Mouse (Mus musculus) megakaryocyte, adult 5-6 weeks (primary cell): ENCODE results near the gene Dync1li2. TPM values are rescaled to one million over a fixed set of nuclear protein-coding genes. Genes with fewer than 3 reads are reported as not detected.

Source experiments
- ATAC-seq: 2 replicates; pipeline ENCODE4 v1.8.0; 2016; ENCODE audit warnings: mild to moderate bottlenecking, inconsistent platforms; ENCODE audit not compliant: poor library complexity, severe bottlenecking
- total RNA-seq, 2 experiments: library from RNA; stranded (forward) in 1 of 2; stranded (reverse) in 1 of 2; fragments of 153-499, 151-499 nt in 1 of 2; fragments of 221-1000, 200-1000 nt in 1 of 2; gene quantifications; 2 replicates each; pipeline versions ENCODE4 v1.2.3 to v1.2.4; 2015 to 2017

Dync1li2 gene
- total RNA-seq, 2 experiments from 2014 or later, result 18.4 to 58.0 TPM

DNA sequence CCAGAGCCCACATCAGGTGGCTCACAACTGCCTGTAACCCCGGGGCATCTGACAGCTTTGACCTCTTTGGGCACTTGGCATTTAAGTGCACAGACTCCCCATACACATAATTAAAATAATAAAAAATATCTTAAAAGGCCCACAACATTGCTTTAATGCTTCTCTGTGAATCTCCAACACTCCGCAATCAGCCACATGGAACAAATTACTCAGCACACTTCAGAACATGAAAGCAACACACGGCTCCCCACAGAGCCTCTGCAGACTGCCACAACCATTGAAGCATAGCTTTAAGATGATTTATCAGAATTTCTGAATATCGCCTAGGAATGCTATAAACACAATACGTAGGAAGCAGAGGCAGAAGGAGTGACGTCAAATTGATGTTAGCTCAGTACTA is 26.8 kb downstream of the Dync1li2 start:
- ATAC-seq, result no peak

DNA sequence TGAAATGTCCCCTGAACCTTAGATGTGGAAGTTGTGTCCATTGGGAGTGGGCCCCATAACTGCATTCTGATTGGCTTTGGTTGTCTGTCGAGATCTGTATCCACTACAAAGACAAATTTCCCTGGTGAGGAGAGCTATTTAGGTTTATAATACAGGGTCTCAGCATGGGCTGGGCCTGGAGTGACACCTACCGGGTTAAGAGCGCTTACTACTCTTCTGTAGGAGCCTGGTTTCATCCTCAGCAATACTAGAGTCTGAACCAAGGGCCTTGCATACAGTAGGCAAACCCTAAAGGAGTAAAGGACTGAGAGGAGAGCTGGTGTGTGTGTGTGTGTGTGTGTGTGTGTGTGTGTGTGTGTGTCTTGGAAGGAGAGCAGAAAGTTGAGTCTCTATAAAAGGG is 28.6 kb downstream of the Dync1li2 start:
- ATAC-seq, result no peak

- no peak for ATAC-seq
Measured at GRCm38 (mm10) chr8:104413770-104414169, 29.1 kb downstream of the Dync1li2 start.

- ATAC-seq, result no peak
Measured at GRCm38 (mm10) chr8:104412805-104413532, 29.9 kb downstream of the Dync1li2 start.

GRCm38 (mm10) chr8:104411972-104412371 is 30.9 kb downstream of the Dync1li2 start:
- ATAC-seq, result no peak

- ATAC-seq, result no peak
Measured at GRCm38 (mm10) chr8:104411468-104411867, 31.4 kb downstream of the Dync1li2 start.

GRCm38 (mm10) chr8:104410628-104411273 is 32.1 kb downstream of the Dync1li2 start:
- no peak for ATAC-seq

DNA sequence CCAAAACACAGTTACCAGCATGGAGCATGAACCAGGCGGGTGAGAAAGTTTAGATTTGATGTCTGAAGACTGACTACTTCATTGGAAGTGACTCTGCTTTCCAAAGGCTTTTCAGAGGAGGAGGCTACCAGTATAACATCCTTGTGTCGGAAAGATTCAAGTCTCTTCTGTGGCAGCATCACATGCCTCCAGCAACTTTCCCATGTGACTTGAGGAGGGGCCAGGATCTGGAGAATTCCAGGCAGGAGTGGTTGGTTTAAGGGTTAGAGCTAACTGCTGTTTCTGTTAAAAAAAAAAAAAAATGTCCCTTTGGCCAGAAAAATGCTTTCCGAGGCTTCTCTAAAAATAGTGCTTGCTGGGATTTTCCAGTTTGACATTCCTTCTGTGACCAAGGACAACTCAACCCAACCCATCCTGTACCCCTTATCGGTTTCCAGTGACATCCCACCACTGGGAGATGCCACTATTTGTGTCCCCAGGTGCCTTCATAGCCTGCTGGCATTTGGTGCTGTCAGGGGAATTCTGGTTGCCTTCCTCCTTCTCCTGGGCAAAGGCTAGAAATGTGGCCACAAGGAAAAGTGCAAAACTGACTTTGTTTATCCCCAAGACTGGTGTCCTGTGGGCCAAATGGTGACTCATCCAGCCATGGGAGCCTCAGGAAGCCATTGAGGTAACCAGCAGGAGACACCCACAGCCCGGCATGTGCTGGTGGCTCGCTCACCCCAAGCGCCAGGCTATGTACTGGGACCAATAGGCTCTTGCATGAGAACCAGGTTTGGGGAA is 34.3 kb downstream of the Dync1li2 start:
- ATAC-seq, result no peak

DNA sequence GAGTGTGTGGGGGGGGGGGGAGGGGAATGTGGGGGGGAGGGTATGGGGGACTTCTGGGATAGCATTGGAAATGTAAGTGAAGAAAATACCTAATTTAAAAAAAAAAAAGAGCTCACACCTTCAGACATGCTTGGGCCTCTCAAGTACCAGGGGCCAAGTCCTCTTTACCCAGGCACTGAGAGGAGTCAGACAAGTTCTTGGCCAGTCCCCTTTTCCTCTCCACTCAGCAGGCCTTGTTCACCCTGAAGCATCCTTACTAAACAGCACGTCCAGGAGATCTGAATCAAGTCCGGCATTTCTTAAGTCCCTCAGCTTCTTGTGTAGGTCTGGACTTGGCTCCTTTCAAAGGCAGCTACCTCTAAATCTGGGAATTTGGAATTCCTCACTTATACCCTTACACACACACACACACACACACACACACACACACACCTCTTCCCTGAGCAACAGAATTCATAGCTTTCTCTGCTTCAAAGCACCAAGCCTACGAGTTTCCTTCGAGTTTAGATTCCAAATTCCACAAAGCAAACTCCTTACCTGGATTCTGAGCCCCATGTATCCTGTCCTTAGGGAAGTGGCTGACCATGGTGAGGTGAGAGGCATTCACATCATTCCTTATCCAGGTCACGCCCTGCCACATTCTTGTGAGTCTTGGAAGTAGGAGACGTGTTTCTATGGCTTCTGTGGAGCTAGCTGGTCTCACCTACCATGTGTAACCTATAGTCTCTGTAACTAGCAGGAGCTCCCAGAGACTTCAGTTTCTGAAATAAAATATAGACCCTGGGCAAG is 36.3 kb downstream of the Dync1li2 start:
- no peak for ATAC-seq

DNA sequence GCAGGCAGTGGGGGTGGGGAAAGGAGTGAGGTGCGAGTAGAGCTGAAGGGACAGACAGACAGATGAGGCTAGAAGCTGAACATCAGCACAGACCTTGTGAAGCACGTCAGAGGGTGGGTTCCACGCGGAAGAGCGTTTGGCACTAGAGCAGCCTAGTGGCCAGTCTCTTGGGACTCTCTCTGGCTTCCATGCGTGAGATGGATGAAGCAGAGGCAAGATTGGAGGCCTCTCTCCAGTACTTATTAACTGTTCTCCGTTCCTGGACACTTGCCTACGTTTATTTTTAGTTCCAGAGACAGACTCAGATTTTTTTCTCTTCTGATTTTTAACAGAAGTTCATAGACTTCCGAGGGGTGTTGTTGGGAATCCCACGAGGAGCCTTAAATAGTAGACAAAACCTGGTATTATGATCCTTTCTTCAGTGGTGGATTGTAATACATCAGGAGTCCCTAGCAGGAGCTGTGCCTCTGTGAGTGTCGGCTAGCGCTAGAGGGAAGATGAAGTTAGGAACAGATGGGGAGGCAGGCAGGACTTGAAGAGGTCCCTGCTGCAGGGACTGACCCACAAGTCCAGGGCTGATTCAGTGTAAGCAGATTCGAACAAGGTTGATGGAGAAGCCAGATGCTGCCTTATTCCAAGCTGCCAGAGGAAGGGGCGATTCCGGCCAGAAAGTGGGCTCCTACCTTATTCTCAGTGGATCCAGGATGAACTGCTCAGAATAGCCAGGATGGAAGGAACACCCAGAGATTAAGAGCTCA is 37.2 kb downstream of the Dync1li2 start:
- no peak for ATAC-seq

DNA sequence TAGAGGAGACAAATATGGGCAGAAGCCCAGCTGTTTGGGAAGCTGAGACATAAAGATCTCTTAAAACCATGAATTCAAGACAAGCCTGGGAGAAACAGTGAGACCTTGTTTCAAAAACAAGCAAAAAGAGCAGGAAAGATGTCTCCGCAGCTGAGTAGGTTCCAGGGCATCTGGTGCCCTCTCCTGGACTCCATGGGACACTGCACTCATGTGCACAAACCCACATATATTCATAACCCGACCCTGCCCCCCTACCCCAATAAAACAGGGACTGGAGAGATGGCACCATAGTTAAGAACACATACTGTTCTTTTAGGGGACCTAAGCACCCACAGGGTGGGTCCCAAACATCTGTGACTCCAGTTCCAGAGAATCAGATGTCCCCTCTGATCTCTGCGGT is 39.3 kb downstream of the Dync1li2 start:
- peak; percentile 69 for ATAC-seq

DNA sequence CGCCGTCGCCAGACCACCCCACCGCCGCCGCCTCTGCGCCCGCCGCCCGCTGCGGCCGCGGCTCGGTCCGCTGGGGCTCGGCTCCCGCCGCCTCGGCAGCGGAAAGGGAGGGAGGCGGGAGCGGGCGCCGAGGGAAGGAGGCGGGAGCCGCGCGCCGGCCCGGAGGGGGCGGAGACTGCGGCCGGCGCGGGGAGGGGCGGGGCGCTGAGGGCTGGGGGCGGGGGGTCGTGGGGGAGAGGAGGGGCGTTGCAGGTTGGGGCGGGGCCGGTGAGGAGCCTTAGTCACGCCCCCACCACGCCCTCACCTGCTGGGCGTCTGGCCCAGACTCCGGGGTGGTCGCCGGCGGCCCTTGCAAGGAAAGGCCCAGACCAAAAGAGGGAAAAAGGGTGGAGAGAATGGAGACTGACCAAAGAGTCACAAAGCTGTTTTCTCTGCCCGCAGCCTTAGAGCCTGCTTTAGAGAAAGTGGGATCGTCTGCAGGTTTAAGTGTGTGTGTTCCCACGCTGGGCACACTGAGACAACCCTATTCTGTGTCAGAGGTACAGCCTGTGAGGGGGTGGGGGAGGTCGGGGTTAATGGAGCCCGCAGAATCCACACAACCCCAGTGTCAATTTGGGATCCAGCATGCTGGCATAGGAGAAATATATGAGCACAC is 47.0 kb downstream of the Dync1li2 start, which contains the start of gene Cmtm4:
Gene Cmtm4 (minus strand): TSS at position 105 of the 655 bp plus-strand sequence.
- ATAC-seq, result peak; percentile 81

DNA sequence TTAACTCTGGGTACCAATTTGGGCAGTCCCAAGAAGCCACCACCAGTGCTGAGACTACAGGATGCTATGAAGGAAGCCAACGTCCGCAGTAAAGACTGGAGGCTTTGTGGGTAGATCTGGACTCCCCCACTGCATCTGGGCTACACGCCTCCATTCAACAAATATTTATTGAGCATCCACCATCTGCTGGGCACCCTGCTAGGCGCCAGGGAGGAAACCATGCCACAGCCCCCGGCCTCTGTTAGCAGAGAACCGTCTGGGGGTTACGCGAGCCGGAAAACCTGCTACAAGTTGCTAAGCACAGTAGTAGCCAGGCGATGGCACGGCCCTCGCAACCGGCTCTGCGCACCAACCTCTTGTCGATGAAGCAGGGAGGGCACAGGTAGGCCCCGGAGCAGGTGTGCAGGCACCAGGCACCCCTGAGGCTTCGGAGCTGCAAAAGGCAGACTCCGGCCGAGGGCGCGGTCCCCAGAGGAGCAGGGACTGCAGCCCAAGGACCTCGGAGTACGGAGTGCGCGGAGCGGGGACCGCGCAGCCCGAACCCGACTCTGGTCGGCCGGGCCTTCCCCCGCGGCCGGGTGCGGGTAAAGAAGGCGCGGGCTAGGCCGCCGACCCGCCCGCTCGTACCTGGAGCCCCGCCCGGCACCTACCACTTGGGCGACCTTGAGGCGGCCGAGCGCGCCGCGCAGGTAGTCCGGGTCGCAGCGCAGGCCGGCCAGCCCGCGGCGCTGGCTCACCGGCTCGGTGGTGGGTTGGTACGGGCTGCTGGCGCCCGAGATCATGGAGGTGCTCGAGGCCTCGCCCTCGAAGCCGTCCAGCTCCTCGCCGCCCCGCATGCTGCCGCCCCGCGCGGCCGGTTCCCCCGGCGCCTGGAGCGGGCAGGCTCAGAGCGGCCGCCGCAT is 47.8 kb downstream of the Dync1li2 start:
- peak; percentile 41 for ATAC-seq

GRCm38 (mm10) chr8:104393767-104394166 is 49.1 kb downstream of the Dync1li2 start:
- no peak for ATAC-seq

DNA sequence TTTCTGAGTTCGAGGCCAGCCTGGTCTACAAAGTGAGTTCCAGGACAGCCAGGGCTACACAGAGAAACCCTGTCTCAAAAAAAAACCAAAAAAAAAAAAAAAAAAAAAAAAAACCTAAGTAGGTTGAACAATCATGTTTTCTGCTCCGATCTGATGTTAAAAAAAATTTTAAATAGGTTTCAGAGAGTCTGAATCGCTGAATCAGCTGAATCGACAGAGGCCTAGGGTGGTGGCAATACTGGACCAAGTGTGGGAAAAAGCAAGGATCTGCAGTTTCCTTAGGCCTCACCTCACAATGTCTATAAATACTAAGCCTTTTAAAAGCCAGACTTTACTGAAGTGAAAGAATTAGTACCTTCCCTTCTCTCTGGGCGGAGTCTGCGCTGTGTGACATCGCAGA is 49.7 kb downstream of the Dync1li2 start:
- ATAC-seq, result no peak

- ATAC-seq, result no peak
Measured at GRCm38 (mm10) chr8:104390245-104390644, 52.6 kb downstream of the Dync1li2 start.

DNA sequence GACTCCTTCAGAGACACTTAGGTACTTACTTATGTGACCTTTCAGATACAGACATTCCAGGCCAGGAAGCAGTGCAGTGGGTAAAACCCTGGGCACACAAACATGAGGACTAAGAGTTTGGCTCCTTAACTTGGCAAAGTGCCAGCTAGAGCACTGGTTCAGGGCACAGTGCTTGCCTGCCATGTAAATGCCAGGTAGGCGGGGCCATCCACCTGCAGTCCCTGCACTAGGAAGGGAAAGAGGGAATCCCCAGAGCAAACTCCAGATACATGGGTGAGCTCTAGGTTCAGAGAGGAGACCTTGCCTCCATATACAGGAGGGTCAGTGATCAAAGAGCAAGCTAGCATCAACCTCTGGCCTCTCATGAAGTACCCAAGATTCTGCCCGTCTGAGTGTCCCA is 54.9 kb downstream of the Dync1li2 start:
- ATAC-seq, result no peak

DNA sequence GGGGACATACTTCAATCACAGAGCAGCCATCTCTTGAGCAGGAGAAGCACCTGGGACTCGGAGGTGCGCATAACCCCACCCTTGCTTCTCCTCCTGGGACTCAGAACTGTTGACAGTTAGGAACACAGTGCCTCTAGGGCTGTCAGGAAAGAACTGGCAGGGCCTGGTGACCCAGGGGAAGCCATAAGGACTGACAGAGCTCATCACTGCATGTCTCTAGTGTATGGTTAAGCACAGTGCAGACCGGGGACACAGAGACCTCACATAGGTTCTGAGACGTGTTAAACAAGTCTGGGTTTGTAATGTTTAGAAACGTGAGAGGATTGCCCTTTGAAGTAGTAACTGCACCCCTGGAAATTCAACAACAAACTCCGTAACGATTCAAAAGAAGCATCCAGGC is 55.3 kb downstream of the Dync1li2 start:
- no peak for ATAC-seq

DNA sequence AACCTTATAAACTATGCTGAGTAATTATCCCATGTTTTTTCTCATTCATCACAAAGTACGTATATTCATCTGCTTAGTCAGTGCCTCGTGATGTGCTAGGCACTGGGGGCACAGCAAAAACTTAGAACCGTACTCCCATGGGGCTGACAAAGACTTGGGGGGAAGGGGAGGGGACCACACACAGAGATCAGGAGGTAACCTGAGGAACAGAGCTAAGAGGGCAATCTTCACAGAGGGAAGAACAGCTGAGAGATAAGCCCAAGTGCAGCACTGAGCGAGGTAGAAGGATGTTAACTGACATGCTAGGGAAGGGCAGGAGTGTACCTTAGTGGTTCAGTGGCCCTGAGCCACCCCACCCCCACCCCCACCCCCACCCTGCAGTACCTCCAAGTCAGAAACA is 56.2 kb downstream of the Dync1li2 start:
- no peak for ATAC-seq
